Mouse (Mus musculus) lung, adult 2 months (tissue): ENCODE data around the gene Krtap9-3.

Experiments used
- CTCF ChIP-seq: fragments of 200-500 bp; IDR thresholded peaks from 2 replicates; pipeline ENCODE4 v1.5.1; 2011; ENCODE audit warnings: mild to moderate bottlenecking, low read length, control low read depth; ENCODE audit not compliant: insufficient read depth
- POLR2A ChIP-seq: fragments of 200-500 bp; IDR thresholded peaks from 2 replicates; pipeline ENCODE4 v1.6.1; 2011; ENCODE audit warnings: low read depth, mild to moderate bottlenecking, control low read depth, low read length, borderline replicate concordance; ENCODE audit errors: extremely low read depth

DNA sequence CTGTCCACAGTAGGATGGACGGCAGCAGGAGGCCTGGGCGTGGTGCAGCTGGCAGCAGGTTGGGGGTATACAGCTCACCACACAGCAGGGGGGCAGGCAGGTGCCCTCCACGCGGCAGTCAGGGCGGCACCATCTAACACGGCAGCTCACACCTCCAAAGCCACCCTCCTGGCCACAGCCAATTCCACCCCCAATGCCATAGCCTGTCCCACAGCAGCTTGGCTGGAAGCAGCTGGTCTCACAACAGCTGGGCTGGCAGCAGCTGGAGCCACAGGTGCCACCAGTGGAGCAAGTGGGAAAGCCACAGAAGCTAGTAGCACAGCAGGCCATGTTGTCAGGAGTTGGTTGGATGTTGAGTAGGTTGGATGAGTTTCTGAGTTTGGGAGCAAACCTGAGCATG, 17.3 kb downstream of the Krtap9-3 start, which contains the start of gene Krtap1-5:
- no peak for TF ChIP-seq CTCF
- no peak for TF ChIP-seq POLR2A
